Comparison of ENCODE assay signal across 35 mouse cellular contexts in genomic region chr9:21075625-21076024, GRCm38 (mm10). TPM values are rescaled to one million over a fixed set of nuclear protein-coding genes. Genes with fewer than 3 reads are reported as not detected.
"Had no signal": no experiment of that assay in that cellular context is flagged by ENCODE, and none has a peak within 500 bp of the region (broad histone marks: within the 10 kb centered on the region; RNA-seq: fewer than 3 reads in every experiment).

No protein-coding gene starts in this region.

- H3K27me3 ChIP-seq: embryonic facial prominence, embryonic 12.5 days; embryonic facial prominence, embryonic 13.5 days; embryonic facial prominence, embryonic 15.5 days; forebrain, embryonic 12.5 days; forebrain, embryonic 13.5 days; forebrain, embryonic 15.5 days had no signal

- H3K9ac ChIP-seq: embryonic facial prominence, embryonic 12.5 days; embryonic facial prominence, embryonic 13.5 days; embryonic facial prominence, embryonic 15.5 days; forebrain, embryonic 12.5 days; forebrain, embryonic 13.5 days; forebrain, embryonic 15.5 days; forebrain, postnatal 0 days had no signal

- ATAC-seq: forebrain, embryonic 13.5 days; forebrain, embryonic 14.5 days; forebrain, embryonic 15.5 days; forebrain, embryonic 16.5 days; forebrain, postnatal 0 days had no signal

- DNase-seq: cerebellum, adult 8-10 months; cerebellum, adult 9-10 months; cerebellum, adult 9-11 months; cerebellum, postnatal 10 days; cerebellum, postnatal 14 days; cerebellum, postnatal 36 days; embryo, embryonic 11 days; forebrain, postnatal 0 days; gastrocnemius, adult 2 months; gastrocnemius, postnatal 10 days; gastrocnemius, postnatal 14 days; gastrocnemius, postnatal 25 days; gastrocnemius, postnatal 36 days; heart, adult 18-20 months; heart, adult 2 months had no signal

- H3K4me3 ChIP-seq: embryonic facial prominence, embryonic 10.5 days; embryonic facial prominence, embryonic 12.5 days; embryonic facial prominence, embryonic 13.5 days; embryonic facial prominence, embryonic 15.5 days; erythroblast, embryonic 14.5 days; forebrain, embryonic 10.5 days; forebrain, embryonic 12.5 days; forebrain, embryonic 13.5 days; forebrain, embryonic 15.5 days; gastrocnemius, adult 2 months; heart, adult 2 months had no signal

- H3K9me3 ChIP-seq: embryonic facial prominence, embryonic 10.5 days; embryonic facial prominence, embryonic 12.5 days; embryonic facial prominence, embryonic 13.5 days; embryonic facial prominence, embryonic 15.5 days; forebrain, embryonic 10.5 days; forebrain, embryonic 12.5 days; forebrain, embryonic 13.5 days; forebrain, embryonic 15.5 days had no signal

- H3K4me2 ChIP-seq: embryonic facial prominence, embryonic 12.5 days; embryonic facial prominence, embryonic 13.5 days; embryonic facial prominence, embryonic 15.5 days; forebrain, embryonic 12.5 days; forebrain, embryonic 13.5 days; forebrain, embryonic 15.5 days had no signal

- H3K27ac ChIP-seq: embryonic facial prominence, embryonic 10.5 days; embryonic facial prominence, embryonic 12.5 days; embryonic facial prominence, embryonic 13.5 days; embryonic facial prominence, embryonic 15.5 days; forebrain, embryonic 10.5 days; forebrain, embryonic 12.5 days; forebrain, embryonic 13.5 days; forebrain, embryonic 15.5 days; gastrocnemius, adult 2 months; heart, adult 2 months had no signal

RNA-seq across cellular contexts. Expression of gene Gm49373, which starts 2.7 kb away (rescaled TPM):
- total RNA-seq: common myeloid progenitor, adult 5-6 weeks; granulocyte monocyte progenitor cell, adult 5-6 weeks had no signal
- polyA plus RNA-seq: embryonic facial prominence, embryonic 14.5 days had no signal

RNA-seq across cellular contexts. Expression of gene Zglp1, which starts 8.7 kb away (rescaled TPM):
- total RNA-seq: common myeloid progenitor, adult 5-6 weeks; forebrain, postnatal 0 days; gastrocnemius, adult 18-20 months; gastrocnemius, adult 2 months; gastrocnemius, adult 8-10 months; gastrocnemius, postnatal 10 days; gastrocnemius, postnatal 14 days; gastrocnemius, postnatal 25 days; gastrocnemius, postnatal 36 days; gastrocnemius, postnatal 4 days; granulocyte monocyte progenitor cell, adult 5-6 weeks; heart, adult 18-20 months; heart, adult 2 months; heart, adult 8-10 months had no signal
- polyA plus RNA-seq: embryonic facial prominence, embryonic 13.5 days; frontal cortex, adult 2 months; gonadal fat pad, adult 2 months; heart, adult 2 months had no signal
